Mouse (Mus musculus) layer of hippocampus, adult 8-10 months (tissue): ENCODE data around the gene Comtd1. TPM values are rescaled to one million over a fixed set of nuclear protein-coding genes. Genes with fewer than 3 reads are reported as not detected.

Experiments
- DNase-seq, 2 experiments: peaks; one replicate each; pipeline ENCODE4 v3.0.0; 2022; ENCODE audit warnings: low spot score in 2 of 2
- total RNA-seq, 4 experiments: library from RNA; stranded (reverse); gene quantifications; 2 replicates each; pipeline ENCODE4 v1.2.4; 2022

Gene Comtd1
- total RNA-seq, result 10 to 100 TPM; 25.9 to 34.4 (median 29.7) TPM

GRCm38 (mm10) chr14:21848166-21849154, at the start of gene Comtd1:
Gene Comtd1 (minus strand): TSS chr14:21848977.
- DNase-seq, result peak; percentile 94 to 97

GRCm38 (mm10) chr14:21892341-21892659, 43.5 kb upstream of the Comtd1 start:
- no peak for DNase-seq

- DNase-seq, result no peak
These were observed 43.0 kb upstream of the Comtd1 start for GRCm38 (mm10) chr14:21891581-21892340.

GRCm38 (mm10) chr14:21890430-21890829, 41.7 kb upstream of the Comtd1 start:
- DNase-seq, result no peak

GRCm38 (mm10) chr14:21866816-21867215, 18.0 kb upstream of the Comtd1 start:
- no peak for DNase-seq

- DNase-seq, result no peak
These were observed 17.5 kb upstream of the Comtd1 start for GRCm38 (mm10) chr14:21866291-21866690.

- DNase-seq, result no peak
These were observed 8.1 kb upstream of the Comtd1 start for GRCm38 (mm10) chr14:21856886-21857285.

GRCm38 (mm10) chr14:21855961-21856360, 7.2 kb upstream of the Comtd1 start:
- DNase-seq, result no peak

- DNase-seq, result no peak
These were observed 5.5 kb upstream of the Comtd1 start for GRCm38 (mm10) chr14:21854271-21854670.

GRCm38 (mm10) chr14:21853456-21854109, 4.8 kb upstream of the Comtd1 start:
- DNase-seq, result peak in 1 of 2 experiments; percentile 78

GRCm38 (mm10) chr14:21851996-21852791, 3.4 kb upstream of the Comtd1 start:
- no peak for DNase-seq

- no peak for DNase-seq
These were observed 1.8 kb upstream of the Comtd1 start for GRCm38 (mm10) chr14:21850419-21851127.

GRCm38 (mm10) chr14:21849524-21850418, 994 bp upstream of the Comtd1 start:
- no peak for DNase-seq

- no peak for DNase-seq
These were observed 1.2 kb downstream of the Comtd1 start for GRCm38 (mm10) chr14:21847381-21848165.

GRCm38 (mm10) chr14:21846827-21847380, 1.9 kb downstream of the Comtd1 start:
- DNase-seq, result no peak

GRCm38 (mm10) chr14:21843263-21843662, 5.5 kb downstream of the Comtd1 start:
- DNase-seq, result no peak

- no peak for DNase-seq
These were observed 6.8 kb downstream of the Comtd1 start for GRCm38 (mm10) chr14:21841819-21842592.
